Mouse (Mus musculus): ENCODE data around the gene Thra.

Thra gene

GRCm38 (mm10) chr11:98795015-98795713 is 54.7 kb downstream of the Thra start, which contains the start of gene Msl1:
Gene Msl1 (plus strand): TSS chr11:98795516.
- no peak for DNase-seq (ENCODE audit: low read depth, low spot score)

- no peak for DNase-seq (ENCODE audit: low read depth, low spot score)
These were observed 55.5 kb downstream of the Thra start for GRCm38 (mm10) chr11:98795714-98796514.

- no peak for DNase-seq (ENCODE audit: low read depth, low spot score)
These were observed 56.2 kb downstream of the Thra start for GRCm38 (mm10) chr11:98796515-98797216.

- DNase-seq (ENCODE audit: low read depth, low spot score) = no peak
These were observed 56.9 kb downstream of the Thra start for GRCm38 (mm10) chr11:98797306-98797705.

GRCm38 (mm10) chr11:98797909-98798308 is 57.5 kb downstream of the Thra start:
- no peak for DNase-seq (ENCODE audit: low read depth, low spot score)

GRCm38 (mm10) chr11:98804605-98805004 is 64.2 kb downstream of the Thra start, which contains the start of gene Casc3:
Gene Casc3 (plus strand): TSS chr11:98804905.
- DNase-seq (ENCODE audit: low read depth, low spot score) = no peak

GRCm38 (mm10) chr11:98808417-98808816 is 68.0 kb downstream of the Thra start:
- no peak for DNase-seq (ENCODE audit: low read depth, low spot score)

- DNase-seq (ENCODE audit: low read depth, low spot score) = peak; percentile 98
These were observed 69.2 kb downstream of the Thra start for GRCm38 (mm10) chr11:98809457-98810290.

- no peak for DNase-seq (ENCODE audit: low read depth, low spot score)
These were observed 70.2 kb downstream of the Thra start for GRCm38 (mm10) chr11:98810686-98811085.

GRCm38 (mm10) chr11:98816706-98817239 is 76.3 kb downstream of the Thra start:
- no peak for DNase-seq (ENCODE audit: low read depth, low spot score)

Measured in telencephalon, adult 2 months (tissue).